Mouse (Mus musculus) stomach, embryonic 14.5 days (tissue): ENCODE results near the gene Fam198a. TPM values are rescaled to one million over a fixed set of nuclear protein-coding genes. Genes with fewer than 3 reads are reported as not detected.

ENCODE experiments used
- ATAC-seq: fragments of 200-750 bp; cut with Nextera tagmentation; 2 replicates; pipeline ENCODE4 v1.8.0; 2017; ENCODE audit warnings: low read depth, moderate TSS enrichment; ENCODE audit not compliant: insufficient number of reproducible peaks, insufficient read depth, low FRiP score
- H3K27ac ChIP-seq: fragments of 300-500 bp; sonication (generic); 2 replicates; pipeline ENCODE4 v1.5.1; 2014; ENCODE audit warnings: mild to moderate bottlenecking, low read length, moderate library complexity, mixed read lengths
- H3K27me3 ChIP-seq: fragments of 300-500 bp; sonication (generic); 2 replicates; pipeline ENCODE4 v1.6.1; 2014; ENCODE audit warnings: low read length, control low read depth, mixed read lengths; ENCODE audit not compliant: control insufficient read depth, insufficient read depth
- H3K36me3 ChIP-seq: fragments of 300-500 bp; sonication (generic); 2 replicates; pipeline ENCODE4 v1.6.1; 2014; ENCODE audit warnings: mild to moderate bottlenecking, control low read depth, low read length, moderate library complexity, mixed read lengths; ENCODE audit not compliant: control insufficient read depth, insufficient read depth
- H3K4me1 ChIP-seq: fragments of 300-500 bp; sonication (generic); 2 replicates; pipeline ENCODE4 v1.6.1; 2014; ENCODE audit warnings: low read length, control low read depth, mixed read lengths; ENCODE audit not compliant: control insufficient read depth, insufficient read depth
- H3K4me2 ChIP-seq: fragments of 300-500 bp; sonication (generic); replicated peaks from 2 replicates; pipeline ENCODE4 v1.6.1; 2014; ENCODE audit warnings: low read depth, low read length, control low read depth
- H3K4me3 ChIP-seq: fragments of 300-500 bp; sonication (generic); 2 replicates; pipeline ENCODE4 v1.5.1; 2014; ENCODE audit warnings: low read depth, low read length, control low read depth
- H3K9ac ChIP-seq: fragments of 300-500 bp; sonication (generic); replicated peaks from 2 replicates; pipeline ENCODE4 v1.6.1; 2014; ENCODE audit warnings: low read depth, mild to moderate bottlenecking, control low read depth, low read length, moderate library complexity, mixed read lengths
- H3K9me3 ChIP-seq: fragments of 300-500 bp; sonication (generic); 2 replicates; pipeline ENCODE4 v1.6.1; 2016; ENCODE audit warnings: low read depth, low read length, control low read depth; ENCODE audit not compliant: control insufficient read depth
- WGBS: fragments of 180-500 bp; shearing (Covaris S2); extraction: QIAGEN DNeasy Blood & Tissue Kit; methylation state at CpG from one replicate; pipeline ENCODE4 v1.1.7; 2014; 5-methylcytosine and 5-hydroxymethylcytosine counted together
- polyA plus RNA-seq: library from polyadenylated mRNA; unstranded; fragments of >200 nt; fragmentation: Nextera tagmentation; extraction: Ambion mirVana; gene quantifications from 2 replicates; pipeline ENCODE4 v1.2.1, GENCODE M21; 2014

Gene Fam198a
- polyA plus RNA-seq, 1 experiment from 2014 or later, result 4.4 TPM

DNA sequence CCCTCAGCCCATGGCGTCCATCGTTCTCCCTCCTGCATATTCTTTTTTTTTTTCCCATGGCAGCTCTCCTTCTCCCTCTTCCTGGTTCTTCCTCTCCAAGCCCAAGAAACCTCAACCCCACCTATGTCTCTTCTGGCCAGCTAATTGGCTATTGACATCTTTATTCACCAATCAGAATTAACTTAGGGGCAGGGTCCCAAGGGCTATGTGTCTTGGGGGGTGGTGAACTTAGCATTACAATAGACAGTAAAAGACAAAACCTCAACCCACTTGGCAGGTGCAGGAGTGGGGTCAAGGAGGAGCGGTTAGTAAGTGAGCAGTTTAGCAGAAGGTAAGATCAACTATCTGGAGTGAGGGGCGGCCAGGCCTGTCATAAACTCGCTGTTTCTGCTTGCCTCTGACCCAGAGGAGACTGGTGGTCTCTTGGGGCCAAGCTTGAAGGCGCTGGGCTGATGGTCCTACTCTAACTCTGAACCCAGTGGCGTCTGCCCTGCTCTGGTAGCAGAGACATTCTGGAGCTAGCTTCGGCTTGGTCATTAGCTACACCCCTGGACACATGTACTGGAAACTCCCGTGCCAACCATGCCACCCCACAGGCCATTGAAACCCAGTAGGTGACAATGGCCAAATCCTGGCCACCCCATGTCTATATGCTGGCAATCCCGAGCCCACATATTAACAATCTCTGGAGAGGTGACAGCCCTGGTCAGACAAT, 43.3 kb upstream of the Fam198a start:
- H3K4me2 ChIP-seq, result no peak overlapping the region
- H3K27me3 ChIP-seq, result no peaks in the 10 kb centered on the region
- WGBS, result 70% methylated on average over 10 of the region's 10 CpGs
- no peak overlapping the region for H3K4me3 ChIP-seq
- no peaks in the 10 kb centered on the region for H3K36me3 ChIP-seq
- no peaks in the 10 kb centered on the region for H3K9me3 ChIP-seq
- H3K4me1 ChIP-seq, result no peaks in the 10 kb centered on the region
- H3K9ac ChIP-seq, result no peak overlapping the region
- H3K27ac ChIP-seq, result no peak overlapping the region
- no peak for ATAC-seq

DNA sequence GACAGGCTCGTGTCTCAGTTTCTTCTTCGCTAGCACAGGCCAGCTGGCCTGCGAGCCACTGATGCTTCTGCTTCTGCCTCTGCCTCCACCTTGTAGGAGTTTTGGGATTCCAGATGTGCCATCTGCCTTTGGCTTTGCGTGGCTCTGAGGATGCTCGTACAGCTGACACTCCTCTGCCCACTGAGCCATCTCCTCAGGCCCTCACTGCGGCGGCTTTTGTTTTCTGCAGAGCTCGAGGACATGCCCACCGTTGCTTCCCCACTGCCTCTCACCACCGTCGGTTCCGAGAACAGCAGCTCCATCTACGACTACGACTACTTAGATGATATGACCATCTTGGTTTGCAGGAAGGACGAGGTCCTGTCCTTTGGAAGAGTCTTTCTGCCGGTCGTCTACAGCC, 42.5 kb upstream of the Fam198a start:
- Histone ChIP-seq H3K4me1 (no peaks in the 10 kb centered on the region), H3K27me3 (no peaks in the 10 kb centered on the region), H3K27ac (no peak overlapping the region), H3K4me2 (no peak overlapping the region), H3K36me3 (no peaks in the 10 kb centered on the region), H3K9ac (no peak overlapping the region), H3K9me3 (no peaks in the 10 kb centered on the region), H3K4me3 (no peak overlapping the region)
- 91% methylated on average over 17 of the region's 17 CpGs for WGBS
- no peak for ATAC-seq

DNA sequence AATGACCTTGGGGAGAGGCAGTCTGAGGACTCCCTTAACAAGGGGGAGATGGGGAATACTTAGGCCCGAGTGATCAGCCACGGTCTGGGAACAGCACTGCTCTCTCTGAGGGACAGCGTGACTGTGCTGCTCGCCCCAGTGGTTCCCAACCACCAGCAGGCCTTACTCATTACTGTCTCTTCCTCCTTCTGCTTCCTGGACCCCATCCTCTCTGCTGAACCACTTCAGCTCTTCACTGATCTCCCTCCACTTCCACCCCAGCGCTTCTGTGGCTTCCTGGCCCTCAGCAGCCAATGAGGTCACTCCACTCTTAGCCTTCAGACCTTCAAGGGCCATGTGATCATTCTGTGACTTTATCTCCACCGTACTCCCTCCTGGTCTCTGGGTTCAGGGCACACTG, 41.2 kb upstream of the Fam198a start:
- WGBS, result 76% methylated on average over 6 of the region's 6 CpGs
- no peaks in the 10 kb centered on the region for H3K9me3 ChIP-seq
- no peak for ATAC-seq

GRCm38 (mm10) chr9:121911196-121911595, 39.6 kb upstream of the Fam198a start:
- Histone ChIP-seq H3K27ac (no peak overlapping the region), H3K9ac (no peak overlapping the region), H3K4me1 (no peaks in the 10 kb centered on the region), H3K4me2 (no peak overlapping the region), H3K9me3 (no peaks in the 10 kb centered on the region), H3K27me3 (no peaks in the 10 kb centered on the region), H3K4me3 (no peak overlapping the region), H3K36me3 (no peaks in the 10 kb centered on the region)
- no peak for ATAC-seq
- 92% methylated on average over 7 of the region's 7 CpGs for WGBS

More for the DNA sequence above, 41.2 kb upstream of the Fam198a start:
- Histone ChIP-seq H3K36me3 (no peaks in the 10 kb centered on the region), H3K9ac (no peak overlapping the region), H3K27me3 (no peaks in the 10 kb centered on the region), H3K4me2 (no peak overlapping the region), H3K4me1 (no peaks in the 10 kb centered on the region), H3K27ac (no peak overlapping the region), H3K4me3 (no peak overlapping the region)

- 91% methylated on average over 4 of the region's 4 CpGs for WGBS
- Histone ChIP-seq H3K36me3 (no peaks in the 10 kb centered on the region), H3K27me3 (no peaks in the 10 kb centered on the region), H3K4me1 (no peaks in the 10 kb centered on the region), H3K9ac (no peak overlapping the region), H3K4me2 (no peak overlapping the region), H3K4me3 (no peak overlapping the region), H3K9me3 (no peaks in the 10 kb centered on the region), H3K27ac (no peak overlapping the region)
- no peak for ATAC-seq
Measured at GRCm38 (mm10) chr9:121912786-121913185, 38.0 kb upstream of the Fam198a start.

DNA sequence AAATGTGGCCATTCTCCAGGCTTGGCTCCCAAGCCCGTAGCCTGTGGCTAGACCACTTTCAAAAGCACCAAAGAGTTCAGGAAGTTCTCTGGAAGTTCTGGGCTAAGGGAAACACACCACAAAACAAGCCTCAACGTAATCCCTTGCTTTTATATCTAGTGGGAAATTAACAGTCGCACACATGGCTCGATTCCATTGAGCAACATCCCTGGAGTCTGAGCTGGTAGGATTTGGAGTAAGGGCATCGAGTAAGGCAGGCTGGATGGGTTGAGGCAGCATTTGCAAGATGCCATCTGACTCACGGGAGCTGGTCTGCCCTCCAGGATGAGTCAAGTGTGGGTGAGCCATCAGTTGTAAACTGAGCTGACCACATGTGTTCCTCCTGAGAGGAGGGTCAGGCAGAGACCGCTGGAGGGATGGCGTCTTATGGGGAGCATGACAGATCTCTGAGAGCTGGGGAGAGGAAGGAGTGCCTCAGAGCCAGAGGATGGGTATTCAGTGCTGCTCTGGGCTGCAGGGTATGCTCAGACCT, 36.5 kb upstream of the Fam198a start:
- WGBS, result 77% methylated on average over 8 of the region's 8 CpGs
- H3K4me3 ChIP-seq, result no peak overlapping the region
- H3K9me3 ChIP-seq, result no peaks in the 10 kb centered on the region
- no peak overlapping the region for H3K27ac ChIP-seq
- H3K4me1 ChIP-seq, result no peaks in the 10 kb centered on the region
- H3K4me2 ChIP-seq, result no peak overlapping the region
- no peaks in the 10 kb centered on the region for H3K27me3 ChIP-seq
- no peak overlapping the region for H3K9ac ChIP-seq
- ATAC-seq, result no peak
- H3K36me3 ChIP-seq, result no peaks in the 10 kb centered on the region

- Histone ChIP-seq H3K27ac (no peak overlapping the region), H3K9me3 (no peaks in the 10 kb centered on the region), H3K4me3 (no peak overlapping the region), H3K27me3 (no peaks in the 10 kb centered on the region), H3K36me3 (no peaks in the 10 kb centered on the region), H3K4me1 (no peaks in the 10 kb centered on the region), H3K4me2 (no peak overlapping the region), H3K9ac (no peak overlapping the region)
- ATAC-seq, result no peak
- WGBS, result 91% methylated on average over 10 of the region's 10 CpGs
Measured at GRCm38 (mm10) chr9:121915056-121915455, 35.7 kb upstream of the Fam198a start.

- H3K4me2 ChIP-seq, result no peak within 1 kb of the TSS
- no peaks in the 10 kb centered on the region for H3K9me3 ChIP-seq
- no peak within 1 kb of the TSS for H3K9ac ChIP-seq
- no peak within 1 kb of the TSS for H3K4me3 ChIP-seq
- no peaks in the 10 kb centered on the region for H3K27me3 ChIP-seq
- no peak for ATAC-seq
- no peaks in the 10 kb centered on the region for H3K36me3 ChIP-seq
- H3K4me1 ChIP-seq, result no peaks in the 10 kb centered on the region
- H3K27ac ChIP-seq, result no peak within 1 kb of the TSS
- WGBS, result 63% methylated on average over 8 of the region's 8 CpGs
Measured at GRCm38 (mm10) chr9:121916102-121916501, 34.7 kb upstream of the Fam198a start, which contains the start of gene Cyp8b1. Cyp8b1 (minus strand) TSS chr9:121916305.
